In the genomic region with DNA sequence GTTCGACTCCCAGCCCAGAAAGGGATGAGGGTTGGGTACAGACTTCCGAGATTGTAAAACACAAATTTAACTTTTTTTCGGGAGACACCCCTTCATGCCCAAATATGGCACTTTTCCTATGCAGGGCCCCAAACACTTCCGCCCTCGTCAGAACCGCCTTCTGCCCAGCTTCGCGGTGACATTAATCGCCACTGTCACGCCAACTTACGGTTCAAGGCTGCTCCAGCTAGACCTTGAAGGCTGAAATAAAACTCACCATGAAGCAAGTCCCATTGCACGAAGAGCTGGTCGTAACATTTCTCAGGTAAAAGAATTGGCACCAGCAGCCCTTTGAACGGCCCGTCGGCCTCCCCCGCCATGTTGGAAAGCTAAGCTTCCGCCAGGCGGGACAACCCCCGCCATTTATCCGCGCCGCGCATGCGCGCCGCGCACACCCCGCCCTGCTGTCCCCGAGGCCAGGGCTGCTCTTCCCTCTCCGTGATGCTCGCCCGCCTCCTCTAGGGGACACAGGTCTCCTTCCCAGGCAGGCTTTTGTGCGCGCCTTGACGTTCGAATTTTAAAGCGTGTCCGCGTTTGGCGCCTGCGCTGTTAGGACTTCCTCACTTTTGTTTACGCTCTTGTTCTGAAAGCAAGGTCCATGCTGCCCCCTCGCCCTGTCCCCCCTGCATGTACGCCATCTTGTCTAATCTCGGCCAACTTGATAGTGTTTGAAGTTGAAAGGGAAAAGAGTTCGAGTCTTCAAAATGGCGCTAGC, we compare ENCODE assay signal across 8 mouse cellular contexts. TPM values are rescaled to one million over a fixed set of nuclear protein-coding genes. Genes with fewer than 3 reads are reported as not detected.
DNase-seq lines count a peak whose midpoint lies in the region; ATAC-seq lines count a peak whose summit lies in the region.

Gene Mpdu1 (minus strand): TSS at position 430 of the 754 bp plus-strand sequence.

- peaks cover 53% of the 10 kb centered on the region for H3K36me3 ChIP-seq in hindbrain, embryonic 12.5 days

- H3K4me1 ChIP-seq in hindbrain, embryonic 12.5 days, result peaks cover 20% of the 10 kb centered on the region

- no peaks in the 10 kb centered on the region for H3K27me3 ChIP-seq in hindbrain, embryonic 12.5 days

- DNase-seq in Muller cell, postnatal 12 days (ENCODE audit: inconsistent ontology term), result peak; percentile 98
- DNase-seq in cerebellum, adult 9-11 months, result peak; percentile 98
- DNase-seq in frontal cortex, postnatal 10 days (ENCODE audit: low spot score in 2 of 2), result peak; percentile 94
- DNase-seq in layer of hippocampus, postnatal 14 days (ENCODE audit: low spot score in 2 of 2), result peak; percentile 95 to 96
- DNase-seq in lung, postnatal 14 days, result peak; percentile 93
- peak; percentile 90 for DNase-seq in retina, adult 2 months (ENCODE audit: low read depth, low spot score)
- peak; percentile 93 to 96 for DNase-seq in thymus, postnatal 36 days

- H3K27ac ChIP-seq in hindbrain, embryonic 12.5 days, result peak within 1 kb of the TSS; percentile 97

- under 1% methylated on average over 48 of the region's 48 CpGs for WGBS in hindbrain, embryonic 12.5 days

- H3K9ac ChIP-seq in hindbrain, embryonic 12.5 days, result peak within 1 kb of the TSS; percentile 61

- H3K4me2 ChIP-seq in hindbrain, embryonic 12.5 days (replicated peaks), result peak within 1 kb of the TSS; percentile 57

- H3K4me3 ChIP-seq in hindbrain, embryonic 12.5 days, result peak within 1 kb of the TSS; percentile 48

- H3K9me3 ChIP-seq in hindbrain, embryonic 12.5 days (replicated peaks), result no peaks in the 10 kb centered on the region

- peak; percentile 96 for ATAC-seq in hindbrain, embryonic 12.5 days (ENCODE audit: low FRiP score)

RNA-seq across cellular contexts. Expression of gene Mpdu1, which starts in this region (rescaled TPM):
- polyA plus RNA-seq in hindbrain, embryonic 12.5 days (2016; fragmentation: Nextera tagmentation; extraction: Ambion mirVana), result 68.0 and 69.1 TPM in 2 replicates
- total RNA-seq in layer of hippocampus, postnatal 14 days (2021), result 10 to 100 TPM; 73.3 to 82.4 TPM

Comparison
In these comparisons a context has a peak if more than half of its experiments do, and no peak if none do; other contexts are left out.
1. Peak in every context shown above with its lines: DNase-seq, ATAC-seq, H3K4me3 ChIP-seq and H3K27ac ChIP-seq.